Mouse (Mus musculus) liver, embryonic 14.5 days (tissue): ENCODE measurements around the gene Gcnt7. TPM values are rescaled to one million over a fixed set of nuclear protein-coding genes. Genes with fewer than 3 reads are reported as not detected.

ENCODE experiments used
- ATAC-seq: fragments of 200-750 bp; cut with Nextera tagmentation; 2 replicates; pipeline ENCODE4 v1.8.0; 2017; ENCODE audit warnings: moderate number of reproducible peaks, mild to moderate bottlenecking, moderate library complexity; ENCODE audit not compliant: insufficient read depth
- DNase-seq, 3 experiments: peaks; one replicate each; pipeline ENCODE4 v3.0.0-alpha.2; 2012 to 2013; ENCODE audit warnings: low read depth in 3 of 3, low spot score in 3 of 3
- H3K27ac ChIP-seq: fragments of 300-500 bp; sonication (generic); 2 replicates; pipeline ENCODE4 v1.5.1; 2014; ENCODE audit warnings: moderate library complexity, mild to moderate bottlenecking, control low read depth, inconsistent platforms
- H3K27me3 ChIP-seq: fragments of 300-500 bp; sonication (generic); 2 replicates; pipeline ENCODE4 v1.6.1; 2014; ENCODE audit warnings: mild to moderate bottlenecking, low read length, moderate library complexity; ENCODE audit not compliant: control insufficient read depth, insufficient read depth
- H3K36me3 ChIP-seq: fragments of 300-500 bp; sonication (generic); replicated peaks from 2 replicates; pipeline ENCODE4 v1.6.1; 2014; ENCODE audit warnings: low read depth; ENCODE audit not compliant: control insufficient read depth, insufficient read depth
- H3K4me1 ChIP-seq, 2 experiments: fragments of 200-500 bp in 1 of 2; fragments of 300-500 bp in 1 of 2; sonication (generic) in 1 of 2; replicated peaks; 2 replicates each; pipeline ENCODE4 v1.6.1; 2012 to 2014; ENCODE audit warnings: antibody characterized with exemption in 1 of 2, inconsistent platforms in 1 of 2, low read length in 1 of 2; ENCODE audit not compliant: control insufficient read depth in 2 of 2, insufficient read depth in 2 of 2
- H3K4me2 ChIP-seq: fragments of 300-500 bp; sonication (generic); 2 replicates; pipeline ENCODE4 v1.6.1; 2014; ENCODE audit warnings: low read depth, mild to moderate bottlenecking, control low read depth, moderate library complexity
- H3K4me3 ChIP-seq, 2 experiments: fragments of 200-500 bp in 1 of 2; fragments of 300-500 bp in 1 of 2; sonication (generic) in 1 of 2; 2 replicates each; pipeline ENCODE4 v1.5.1; 2012 to 2014; ENCODE audit warnings: low read depth in 2 of 2, low read length in 2 of 2, mild to moderate bottlenecking in 2 of 2, control low read depth in 1 of 2, inconsistent platforms in 1 of 2, moderate library complexity in 1 of 2; ENCODE audit not compliant: insufficient read depth in 1 of 2
- H3K9ac ChIP-seq: fragments of 300-500 bp; sonication (generic); replicated peaks from 2 replicates; pipeline ENCODE4 v1.6.1; 2014; ENCODE audit warnings: mild to moderate bottlenecking, control low read depth, moderate library complexity
- H3K9me3 ChIP-seq: fragments of 300-500 bp; sonication (generic); 2 replicates; pipeline ENCODE4 v1.6.1; 2016; ENCODE audit warnings: low read length, mixed read lengths; ENCODE audit not compliant: control insufficient read depth
- CTCF ChIP-seq: IDR thresholded peaks from 2 replicates; pipeline ENCODE4 v1.5.1; 2016; ENCODE audit warnings: antibody characterized with exemption, low read depth, control low read depth
- EP300 ChIP-seq: IDR thresholded peaks from 2 replicates; pipeline ENCODE4 v1.6.1; 2016; ENCODE audit warnings: antibody characterized with exemption, low read depth
- WGBS: fragments of 180-500 bp; shearing (Covaris S2); extraction: QIAGEN DNeasy Blood & Tissue Kit; methylation state at CpG from one replicate; pipeline ENCODE4 v1.1.7; 2014; ENCODE audit not compliant: insufficient replicate concordance; 5-methylcytosine and 5-hydroxymethylcytosine counted together
- polyA plus RNA-seq, 2 experiments: library from polyadenylated mRNA; depleted of rRNA in 1 of 2; stranded (reverse) in 1 of 2; unstranded in 1 of 2; fragments of >200 nt; fragmentation: Nextera tagmentation in 1 of 2; extraction: Ambion mirVana in 1 of 2; gene quantifications; 2 replicates each; pipeline versions ENCODE4 v1.2.1 to v1.2.3; 2012 to 2014

Gcnt7 gene
- polyA plus RNA-seq, 2 experiments: 0.24 TPM; not detected in 1

DNA sequence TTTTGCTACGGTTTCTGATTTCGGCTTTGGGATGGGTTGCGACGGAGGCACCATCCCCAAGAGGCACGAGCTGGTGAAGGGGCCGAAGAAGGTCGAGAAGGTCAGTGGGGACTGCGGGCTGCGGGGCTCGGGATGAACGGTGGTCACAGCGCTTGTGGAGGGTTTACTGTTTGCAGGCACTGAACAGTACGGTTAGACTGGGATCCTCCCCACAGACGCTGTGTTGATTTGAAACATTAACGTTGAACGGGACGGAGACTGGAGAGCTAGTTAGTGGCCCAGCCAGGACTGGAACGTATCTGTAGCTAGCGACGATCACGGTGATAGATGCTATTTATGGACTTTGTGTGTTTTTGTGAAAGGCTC, 17.8 kb downstream of the Gcnt7 start:
- peaks cover 3% of the 10 kb centered on the region; the same call in 1 of the 2 replicates for H3K36me3 ChIP-seq
- H3K9me3 ChIP-seq: no peaks in the 10 kb centered on the region
- WGBS: under 1% methylated on average over 21 of the region's 21 CpGs
- H3K4me2 ChIP-seq: peak overlapping the region; percentile 91
- ATAC-seq (peak; percentile 54), DNase-seq (no peak)
- H3K27ac ChIP-seq: peak overlapping the region; percentile 82
- TF ChIP-seq CTCF: no peak
- no peak for TF ChIP-seq EP300
- peak overlapping the region; percentile 80 for H3K9ac ChIP-seq
- no peaks in the 10 kb centered on the region for H3K27me3 ChIP-seq
- H3K4me3 ChIP-seq: peak overlapping the region; percentile 64 to 98
- peaks cover 12 to 19% of the 10 kb centered on the region in 2 experiments for H3K4me1 ChIP-seq

DNA sequence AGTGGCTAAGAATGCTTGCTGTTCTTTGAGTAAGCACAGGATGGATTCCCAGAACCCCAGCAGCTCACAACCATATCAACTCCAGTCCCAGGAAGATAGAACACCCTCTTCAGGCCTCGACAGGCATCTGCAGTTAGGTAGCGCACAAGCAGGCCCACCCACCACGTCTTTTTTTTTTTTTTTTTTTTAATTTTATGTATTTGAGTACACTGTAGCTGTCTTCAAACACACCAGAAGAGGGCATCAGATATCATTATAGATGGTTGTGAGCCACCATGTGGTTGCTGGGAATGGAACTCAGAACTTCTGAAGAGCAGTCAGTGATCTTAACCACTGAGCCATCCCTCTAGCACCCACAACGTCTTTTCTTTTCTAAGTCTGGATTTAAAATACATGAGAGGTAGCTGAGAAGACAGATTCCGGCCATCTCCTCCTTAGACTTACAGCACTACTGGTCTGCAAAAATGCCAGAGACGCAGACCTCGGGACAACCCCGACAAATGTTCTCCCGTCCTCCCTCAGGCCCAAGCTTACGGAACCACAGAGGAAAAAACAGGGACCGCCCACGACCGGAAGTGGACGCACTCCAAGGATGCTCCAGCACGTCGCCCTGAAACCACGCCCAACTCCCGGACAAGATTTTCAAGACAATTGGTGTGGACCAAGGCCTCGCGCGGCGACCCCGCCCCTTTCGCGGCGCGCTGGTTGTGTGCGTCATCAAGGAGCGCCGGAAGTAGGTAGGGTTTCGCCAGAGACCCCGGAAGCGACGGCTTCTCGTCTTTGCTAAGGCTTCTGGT, 18.4 kb downstream of the Gcnt7 start, which contains the start of gene Rtf2:
TSS of gene Rtf2 (plus strand) at position 714 of the 797 bp plus-strand sequence.
- DNase-seq (peak; percentile 97 to 98 (median 97)), ATAC-seq (peak; percentile 91)
- 3% methylated on average over 35 of the region's 35 CpGs for WGBS
- Histone ChIP-seq H3K27ac (peak within 1 kb of the TSS; percentile 82), H3K36me3 (peaks cover under 1% of the 10 kb centered on the region; the same call in 1 of the 2 replicates), H3K27me3 (no peaks in the 10 kb centered on the region), H3K9ac (peak within 1 kb of the TSS; percentile 80), H3K9me3 (no peaks in the 10 kb centered on the region), H3K4me2 (peak within 1 kb of the TSS; percentile 91), H3K4me3 (peak within 1 kb of the TSS; percentile 64 to 98), H3K4me1 (peaks cover 12 to 19% of the 10 kb centered on the region in 2 experiments)
- TF ChIP-seq CTCF (peak; percentile 19; the same call in 1 of the 2 replicates), EP300 (no peak)

DNA sequence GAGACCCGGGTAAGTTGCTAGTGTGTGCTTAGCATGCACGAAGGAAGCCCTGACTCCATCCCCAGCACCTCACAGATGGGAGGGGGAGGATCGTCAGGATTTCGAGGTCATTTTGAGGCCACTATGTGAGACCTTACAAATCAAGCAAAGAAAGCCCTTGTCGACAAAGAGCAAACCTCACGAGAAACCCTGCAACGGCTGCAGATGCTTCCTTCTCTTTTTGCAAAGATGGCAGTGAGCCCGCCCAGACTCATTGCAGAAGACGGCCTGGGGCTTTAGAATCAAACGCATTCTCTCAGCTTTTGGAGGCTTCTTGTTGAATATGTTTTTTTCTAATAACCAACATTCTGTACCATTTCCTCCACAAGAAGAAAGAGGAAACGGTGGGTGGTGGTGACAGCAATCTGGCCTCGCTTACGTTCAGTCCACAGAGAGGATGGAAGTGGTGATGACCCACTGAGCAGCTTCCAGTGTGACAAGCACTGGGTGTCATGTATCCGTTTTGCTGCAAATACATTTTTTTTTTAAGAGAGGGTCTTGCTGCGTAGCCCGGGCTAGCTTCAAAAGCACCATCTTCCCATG, 20.9 kb downstream of the Gcnt7 start:
- H3K4me3 ChIP-seq: no peak overlapping the region
- WGBS: 21% methylated on average over 16 of the region's 16 CpGs
- H3K36me3 ChIP-seq: no peaks in the 10 kb centered on the region; the same call in 1 of the 2 replicates
- DNase-seq: no peak
- TF ChIP-seq CTCF (no peak), EP300 (no peak)
- no peaks in the 10 kb centered on the region for H3K27me3 ChIP-seq
- no peak overlapping the region for H3K9ac ChIP-seq
- no peaks in the 10 kb centered on the region for H3K9me3 ChIP-seq
- H3K4me2 ChIP-seq: no peak overlapping the region
- no peak overlapping the region for H3K27ac ChIP-seq
- peaks cover 12 to 16% of the 10 kb centered on the region in 2 experiments for H3K4me1 ChIP-seq
- ATAC-seq: no peak

DNA sequence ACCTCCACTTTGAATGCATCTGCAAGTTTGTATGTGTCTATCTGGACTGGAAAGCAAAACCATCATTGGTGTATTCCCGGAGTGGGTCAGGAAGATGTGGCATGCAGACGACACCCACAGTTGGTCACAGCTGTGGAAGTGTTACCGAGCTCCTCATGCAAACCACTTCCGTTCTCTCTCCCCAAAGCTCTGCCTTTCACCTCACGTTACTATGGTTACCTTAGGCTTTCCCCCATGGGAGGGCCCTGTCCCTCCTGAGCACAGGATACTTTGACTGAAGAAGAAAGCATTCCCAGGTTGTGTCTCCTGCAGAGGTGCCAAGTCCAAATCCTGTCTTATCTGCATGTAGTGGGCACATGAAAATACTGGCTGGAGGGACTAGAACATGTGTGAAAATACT, 24.6 kb downstream of the Gcnt7 start:
- Histone ChIP-seq H3K4me3 (no peak overlapping the region), H3K9me3 (no peaks in the 10 kb centered on the region), H3K4me2 (no peak overlapping the region), H3K27ac (no peak overlapping the region), H3K4me1 (no peaks in the 10 kb centered on the region), H3K27me3 (no peaks in the 10 kb centered on the region), H3K9ac (no peak overlapping the region), H3K36me3 (no peaks in the 10 kb centered on the region)
- TF ChIP-seq CTCF: no peak
- no peak for TF ChIP-seq EP300
- ATAC-seq: no peak
- 26% methylated on average over 5 of the region's 5 CpGs for WGBS
- DNase-seq: no peak

DNA sequence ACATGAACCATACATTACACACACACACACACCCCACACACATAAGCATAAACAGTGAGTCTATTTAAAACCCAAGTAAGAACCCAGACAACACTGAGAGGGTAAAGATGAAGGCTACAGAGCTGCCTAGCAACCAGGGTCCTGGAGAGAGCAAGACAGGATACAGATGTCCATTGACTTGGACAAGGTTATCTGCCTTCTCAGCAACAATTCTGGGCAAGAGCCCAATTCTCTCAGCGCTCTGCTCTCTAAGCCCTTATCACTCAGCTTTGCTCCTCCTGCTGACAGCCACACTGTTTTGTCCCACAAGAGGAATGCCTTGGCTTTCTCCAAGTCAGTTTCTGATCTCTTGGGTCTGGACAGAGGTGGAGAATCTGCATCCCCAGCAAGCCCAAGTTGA, 27.8 kb downstream of the Gcnt7 start:
- H3K4me1 ChIP-seq: no peaks in the 10 kb centered on the region
- no peak overlapping the region for H3K4me2 ChIP-seq
- 39% methylated on average over 1 of the region's 1 CpGs for WGBS
- H3K27me3 ChIP-seq: no peaks in the 10 kb centered on the region
- TF ChIP-seq EP300 (no peak), CTCF (no peak)
- no peak for DNase-seq
- H3K9me3 ChIP-seq: no peaks in the 10 kb centered on the region
- H3K9ac ChIP-seq: no peak overlapping the region
- no peak overlapping the region for H3K27ac ChIP-seq
- H3K36me3 ChIP-seq: no peaks in the 10 kb centered on the region
- peak; percentile 48; the same call in 1 of the 2 replicates for ATAC-seq
- H3K4me3 ChIP-seq: no peak overlapping the region
